Mouse (Mus musculus) neural tube, embryonic 11.5 days (tissue): ENCODE measurements around the gene Dennd1a. TPM values are rescaled to one million over a fixed set of nuclear protein-coding genes. Genes with fewer than 3 reads are reported as not detected.

Source experiments
- ATAC-seq: fragments of 200-750 bp; cut with Nextera tagmentation; 2 replicates; pipeline ENCODE4 v1.8.0; 2017; ENCODE audit warnings: moderate number of reproducible peaks, mild to moderate bottlenecking, moderate TSS enrichment, moderate library complexity; ENCODE audit not compliant: insufficient read depth, low FRiP score, low TSS enrichment
- DNase-seq: peaks from one replicate; pipeline ENCODE4 v3.0.0-alpha.2; 2015; ENCODE audit warnings: low spot score
- H3K27ac ChIP-seq: fragments of 300-500 bp; sonication (generic); 2 replicates; pipeline ENCODE4 v1.5.1; 2014; ENCODE audit warnings: low read depth, mild to moderate bottlenecking, low read length
- H3K27me3 ChIP-seq: fragments of 300-500 bp; sonication (generic); 2 replicates; pipeline ENCODE4 v1.6.1; 2014; ENCODE audit warnings: mild to moderate bottlenecking, low read length, mixed read lengths; ENCODE audit not compliant: control insufficient read depth, insufficient read depth
- H3K36me3 ChIP-seq: fragments of 300-500 bp; sonication (generic); 2 replicates; pipeline ENCODE4 v1.6.1; 2014; ENCODE audit warnings: mild to moderate bottlenecking, low read length, moderate library complexity, mixed read lengths; ENCODE audit not compliant: control insufficient read depth, insufficient read depth
- H3K4me1 ChIP-seq: fragments of 300-500 bp; sonication (generic); 2 replicates; pipeline ENCODE4 v1.6.1; 2014; ENCODE audit warnings: low read length, mixed read lengths; ENCODE audit not compliant: control insufficient read depth, insufficient read depth
- H3K4me2 ChIP-seq: fragments of 300-500 bp; sonication (generic); 2 replicates; pipeline ENCODE4 v1.6.1; 2014; ENCODE audit warnings: low read depth, mild to moderate bottlenecking, moderate library complexity
- H3K4me3 ChIP-seq: fragments of 300-500 bp; sonication (generic); 2 replicates; pipeline ENCODE4 v1.5.1; 2014; ENCODE audit warnings: low read depth, low read length
- H3K9ac ChIP-seq: fragments of 300-500 bp; sonication (generic); 2 replicates; pipeline ENCODE4 v1.6.1; 2014; ENCODE audit warnings: mild to moderate bottlenecking, low read length
- H3K9me3 ChIP-seq: fragments of 300-500 bp; sonication (generic); 2 replicates; pipeline ENCODE4 v1.6.1; 2016; ENCODE audit warnings: low read length; ENCODE audit not compliant: control insufficient read depth
- WGBS: fragments of 180-500 bp; shearing (Covaris S2); extraction: QIAGEN DNeasy Blood & Tissue Kit; methylation state at CpG from one replicate; pipeline ENCODE4 v1.1.7; 2014; 5-methylcytosine and 5-hydroxymethylcytosine counted together
- microRNA-seq: library from miRNA; unstranded; fragments of <30 nt; microRNA quantifications from one replicate; pipeline ENCODE4, GENCODE M21; 2016
- polyA plus RNA-seq: library from polyadenylated mRNA; unstranded; fragments of >200 nt; fragmentation: Nextera tagmentation; extraction: Ambion mirVana; gene quantifications from 2 replicates; pipeline ENCODE4 v1.2.1, GENCODE M21; 2014

Gene Dennd1a
- polyA plus RNA-seq, 1 experiment from 2014 or later: 7.3 TPM

GRCm38 (mm10) chr2:37756220-37756930 lies 530.8 kb downstream of the Dennd1a start:
- no peak for ATAC-seq
- Histone ChIP-seq H3K36me3 (no peaks in the 10 kb centered on the region), H3K27me3 (no peaks in the 10 kb centered on the region), H3K27ac (no peak overlapping the region), H3K4me3 (no peak overlapping the region), H3K4me1 (peaks cover 8% of the 10 kb centered on the region; the same call in 1 of the 2 replicates), H3K9ac (no peak overlapping the region), H3K4me2 (no peak overlapping the region), H3K9me3 (no peaks in the 10 kb centered on the region)
- 93% methylated on average over 2 of the region's 2 CpGs for WGBS
- DNase-seq: no peak

DNA sequence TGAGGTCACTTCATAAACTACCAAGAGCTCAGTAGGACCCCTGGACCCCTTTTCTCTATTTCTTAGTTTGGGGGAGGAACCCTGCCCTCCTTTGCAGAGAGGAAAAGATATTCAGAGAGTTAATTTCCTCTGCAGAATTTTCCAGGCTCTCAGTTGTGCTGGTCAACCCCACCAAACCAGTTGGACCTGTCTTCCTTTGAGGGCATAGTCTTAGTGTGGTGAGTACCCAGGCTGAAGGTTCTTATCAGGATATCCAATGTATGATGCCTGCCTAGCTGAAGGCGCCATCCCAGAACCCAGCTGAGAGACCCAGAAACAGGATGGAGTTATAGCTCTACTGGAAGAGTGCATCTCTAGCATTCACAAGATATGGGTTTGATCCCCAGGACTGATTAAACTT lies 536.1 kb downstream of the Dennd1a start:
- WGBS: 96% methylated on average over 1 of the region's 1 CpGs
- no peak overlapping the region for H3K4me3 ChIP-seq
- no peaks in the 10 kb centered on the region for H3K27me3 ChIP-seq
- no peaks in the 10 kb centered on the region for H3K4me1 ChIP-seq
- no peaks in the 10 kb centered on the region for H3K36me3 ChIP-seq
- no peak overlapping the region for H3K27ac ChIP-seq
- DNase-seq: no peak
- H3K9ac ChIP-seq: no peak overlapping the region
- no peak for ATAC-seq
- no peak overlapping the region for H3K4me2 ChIP-seq
- H3K9me3 ChIP-seq: no peaks in the 10 kb centered on the region

GRCm38 (mm10) chr2:37749323-37749722 lies 537.9 kb downstream of the Dennd1a start:
- H3K36me3 ChIP-seq: no peaks in the 10 kb centered on the region
- no peak overlapping the region for H3K4me2 ChIP-seq
- H3K27ac ChIP-seq: no peak overlapping the region
- H3K4me3 ChIP-seq: no peak overlapping the region
- 73% methylated on average over 6 of the region's 6 CpGs for WGBS
- no peak overlapping the region for H3K9ac ChIP-seq
- DNase-seq (no peak), ATAC-seq (no peak)
- H3K4me1 ChIP-seq: no peaks in the 10 kb centered on the region
- H3K9me3 ChIP-seq: no peaks in the 10 kb centered on the region
- no peaks in the 10 kb centered on the region for H3K27me3 ChIP-seq

Small RNA genes within 50 kb of the gene (microRNA-seq; reads per million reads assigned to microRNA genes)
- gene Gm44455: not detected

Other genes starting within 250 kb of the Dennd1a start
- gene Lhx2, start 51.9 kb upstream of the Dennd1a start, polyA plus RNA-seq: 6.0 and 8.7 TPM in 2 replicates
- gene Nek6, start 224.3 kb upstream of the Dennd1a start, polyA plus RNA-seq: 75.1 and 85.6 TPM in 2 replicates